Mouse (Mus musculus) liver, postnatal 0 days (tissue): ENCODE data around the gene Fam57b. TPM values are rescaled to one million over a fixed set of nuclear protein-coding genes. Genes with fewer than 3 reads are reported as not detected.

ENCODE experiments used
- ATAC-seq: fragments of 200-750 bp; cut with Nextera tagmentation; 2 replicates; pipeline ENCODE4 v1.8.0; 2017; ENCODE audit warnings: mild to moderate bottlenecking, moderate library complexity
- DNase-seq: peaks from one replicate; pipeline ENCODE4 v3.0.0-alpha.2; 2016
- H3K27ac ChIP-seq: fragments of 300-500 bp; sonication (generic); 2 replicates; pipeline ENCODE4 v1.5.1; 2014; ENCODE audit warnings: antibody characterized with exemption, moderate library complexity, mild to moderate bottlenecking, low read depth
- H3K27me3 ChIP-seq: fragments of 300-500 bp; sonication (generic); 2 replicates; pipeline ENCODE4 v1.6.1; 2014; ENCODE audit warnings: low read length, control low read depth, mixed read lengths; ENCODE audit not compliant: insufficient read depth
- H3K36me3 ChIP-seq: fragments of 300-500 bp; sonication (generic); replicated peaks from 2 replicates; pipeline ENCODE4 v1.6.1; 2014; ENCODE audit warnings: mild to moderate bottlenecking, control low read depth, low read length, moderate library complexity, mixed read lengths; ENCODE audit not compliant: insufficient read depth
- H3K4me1 ChIP-seq: fragments of 300-500 bp; sonication (generic); 2 replicates; pipeline ENCODE4 v1.6.1; 2014; ENCODE audit warnings: antibody characterized with exemption, mild to moderate bottlenecking, control low read depth; ENCODE audit not compliant: insufficient read depth
- H3K4me2 ChIP-seq: fragments of 300-500 bp; sonication (generic); 2 replicates; pipeline ENCODE4 v1.6.1; 2014; ENCODE audit warnings: low read depth, mild to moderate bottlenecking, low read length, moderate library complexity, mixed read lengths
- H3K4me3 ChIP-seq: fragments of 300-500 bp; sonication (generic); 2 replicates; pipeline ENCODE4 v1.5.1; 2014; ENCODE audit warnings: low read depth, low read length
- H3K9ac ChIP-seq: fragments of 300-500 bp; sonication (generic); replicated peaks from 2 replicates; pipeline ENCODE4 v1.6.1; 2014; ENCODE audit warnings: mild to moderate bottlenecking, moderate library complexity
- H3K9me3 ChIP-seq: fragments of 300-500 bp; sonication (generic); 2 replicates; pipeline ENCODE4 v1.6.1; 2016; ENCODE audit warnings: mild to moderate bottlenecking, control low read depth, low read length, mixed read lengths
- CTCF ChIP-seq: sonication (generic); IDR thresholded peaks from 2 replicates; pipeline ENCODE4 v1.5.1; 2016; ENCODE audit warnings: antibody characterized with exemption, low read depth
- EP300 ChIP-seq: IDR thresholded peaks from 2 replicates; pipeline ENCODE4 v1.6.1; 2016; ENCODE audit warnings: antibody characterized with exemption, low read depth, mild to moderate bottlenecking
- WGBS: fragments of 180-500 bp; shearing (Covaris S2); extraction: QIAGEN DNeasy Blood & Tissue Kit; methylation state at CpG from one replicate; pipeline ENCODE4 v1.1.7; 2014; ENCODE audit not compliant: insufficient replicate concordance; 5-methylcytosine and 5-hydroxymethylcytosine counted together
- polyA plus RNA-seq: library from polyadenylated mRNA; unstranded; fragments of >200 nt; fragmentation: Nextera tagmentation; extraction: Ambion mirVana; gene quantifications from 2 replicates; pipeline ENCODE4 v1.2.1, GENCODE M21; 2015

Fam57b gene
- 0.06 and 0.09 TPM in 2 replicates for polyA plus RNA-seq

GRCm38 (mm10) chr7:126797411-126798126 lies at the start of gene Fam57b:
Gene Fam57b, plus strand, starts transcription at chr7:126797668.
- ATAC-seq: no peak
- DNase-seq: peak; percentile 41
- no peaks in the 10 kb centered on the region for H3K9me3 ChIP-seq
- peak within 1 kb of the TSS; percentile 90 for H3K4me2 ChIP-seq
- peak within 1 kb of the TSS; percentile 86 for H3K9ac ChIP-seq
- H3K27me3 ChIP-seq: no peaks in the 10 kb centered on the region
- WGBS: 20% methylated on average over 21 of the region's 21 CpGs
- peak within 1 kb of the TSS; percentile 87 for H3K4me3 ChIP-seq
- peaks cover 33% of the 10 kb centered on the region for H3K36me3 ChIP-seq
- H3K4me1 ChIP-seq: peaks cover 37% of the 10 kb centered on the region
- no peak for TF ChIP-seq EP300
- TF ChIP-seq CTCF: no peak
- H3K27ac ChIP-seq: peak within 1 kb of the TSS; percentile 97

GRCm38 (mm10) chr7:126748824-126749223 lies 48.6 kb upstream of the Fam57b start:
- Histone ChIP-seq H3K9me3 (no peaks in the 10 kb centered on the region), H3K9ac (no peak overlapping the region), H3K4me2 (no peak overlapping the region), H3K4me3 (no peak overlapping the region), H3K27ac (peak overlapping the region; percentile 12; the same call in 1 of the 2 replicates), H3K27me3 (no peaks in the 10 kb centered on the region), H3K4me1 (peaks cover 21% of the 10 kb centered on the region), H3K36me3 (no peaks in the 10 kb centered on the region)
- TF ChIP-seq EP300: no peak
- no peak for TF ChIP-seq CTCF
- no peak for DNase-seq
- ATAC-seq: no peak
- 62% methylated on average over 7 of the region's 7 CpGs for WGBS

GRCm38 (mm10) chr7:126749582-126750343 lies 47.7 kb upstream of the Fam57b start:
- Histone ChIP-seq H3K4me2 (no peak overlapping the region), H3K9me3 (no peaks in the 10 kb centered on the region), H3K36me3 (no peaks in the 10 kb centered on the region), H3K27me3 (no peaks in the 10 kb centered on the region), H3K27ac (no peak overlapping the region), H3K4me3 (no peak overlapping the region), H3K9ac (no peak overlapping the region), H3K4me1 (peaks cover 25% of the 10 kb centered on the region)
- ATAC-seq: no peak
- WGBS: 92% methylated on average over 17 of the region's 17 CpGs
- peak; percentile 44 for TF ChIP-seq CTCF
- no peak for TF ChIP-seq EP300
- no peak for DNase-seq

- no peaks in the 10 kb centered on the region for H3K27me3 ChIP-seq
- H3K36me3 ChIP-seq: no peaks in the 10 kb centered on the region
- no peaks in the 10 kb centered on the region for H3K9me3 ChIP-seq
- 0 out of 2 replicates have a peak overlapping the region, but pooled peaks have one; percentile 2 for H3K4me3 ChIP-seq
- ATAC-seq: peak; percentile 22; the same call in 1 of the 2 replicates
- H3K27ac ChIP-seq: no peak overlapping the region
- peak overlapping the region; percentile 35; the same call in 1 of the 2 replicates for H3K9ac ChIP-seq
- TF ChIP-seq EP300 (no peak), CTCF (peak; percentile 94)
- peaks cover 15% of the 10 kb centered on the region for H3K4me1 ChIP-seq
- peak overlapping the region; percentile 52 for H3K4me2 ChIP-seq
- peak; percentile 82 for DNase-seq
- under 1% methylated on average over 9 of the region's 9 CpGs for WGBS
These were observed 42.6 kb upstream of the Fam57b start for GRCm38 (mm10) chr7:126754866-126755265.

- WGBS: 74% methylated on average over 7 of the region's 7 CpGs
- H3K9ac ChIP-seq: no peak overlapping the region
These were observed 38.9 kb upstream of the Fam57b start for GRCm38 (mm10) chr7:126758539-126758938.

GRCm38 (mm10) chr7:126759050-126759671 lies 38.3 kb upstream of the Fam57b start, which contains the start of gene Mapk3:
Gene Mapk3, plus strand, starts transcription at chr7:126759601.
- Histone ChIP-seq H3K27ac (peak within 1 kb of the TSS; percentile 92), H3K4me3 (peak within 1 kb of the TSS; percentile 93), H3K4me1 (peaks cover 45% of the 10 kb centered on the region), H3K36me3 (peaks cover 16% of the 10 kb centered on the region), H3K4me2 (peak within 1 kb of the TSS; percentile 99), H3K9me3 (no peaks in the 10 kb centered on the region), H3K27me3 (no peaks in the 10 kb centered on the region), H3K9ac (peak within 1 kb of the TSS; percentile 85)
- DNase-seq: peak; percentile 93
- peak; percentile 93 for ATAC-seq
- under 1% methylated on average over 32 of the region's 38 CpGs for WGBS
- peak; percentile 79 for TF ChIP-seq CTCF
- no peak for TF ChIP-seq EP300

More at GRCm38 (mm10) chr7:126758539-126758938, 38.9 kb upstream of the Fam57b start:
- no peaks in the 10 kb centered on the region for H3K9me3 ChIP-seq
- no peak overlapping the region for H3K27ac ChIP-seq
- peaks cover 45% of the 10 kb centered on the region for H3K4me1 ChIP-seq
- no peak overlapping the region for H3K4me2 ChIP-seq
- H3K36me3 ChIP-seq: peaks cover 11% of the 10 kb centered on the region
- DNase-seq (no peak), ATAC-seq (no peak)
- H3K4me3 ChIP-seq: no peak overlapping the region
- TF ChIP-seq EP300 (no peak), CTCF (no peak)
- H3K27me3 ChIP-seq: no peaks in the 10 kb centered on the region
